19 mouse cellular contexts compared by ENCODE assay signal in the genomic region with DNA sequence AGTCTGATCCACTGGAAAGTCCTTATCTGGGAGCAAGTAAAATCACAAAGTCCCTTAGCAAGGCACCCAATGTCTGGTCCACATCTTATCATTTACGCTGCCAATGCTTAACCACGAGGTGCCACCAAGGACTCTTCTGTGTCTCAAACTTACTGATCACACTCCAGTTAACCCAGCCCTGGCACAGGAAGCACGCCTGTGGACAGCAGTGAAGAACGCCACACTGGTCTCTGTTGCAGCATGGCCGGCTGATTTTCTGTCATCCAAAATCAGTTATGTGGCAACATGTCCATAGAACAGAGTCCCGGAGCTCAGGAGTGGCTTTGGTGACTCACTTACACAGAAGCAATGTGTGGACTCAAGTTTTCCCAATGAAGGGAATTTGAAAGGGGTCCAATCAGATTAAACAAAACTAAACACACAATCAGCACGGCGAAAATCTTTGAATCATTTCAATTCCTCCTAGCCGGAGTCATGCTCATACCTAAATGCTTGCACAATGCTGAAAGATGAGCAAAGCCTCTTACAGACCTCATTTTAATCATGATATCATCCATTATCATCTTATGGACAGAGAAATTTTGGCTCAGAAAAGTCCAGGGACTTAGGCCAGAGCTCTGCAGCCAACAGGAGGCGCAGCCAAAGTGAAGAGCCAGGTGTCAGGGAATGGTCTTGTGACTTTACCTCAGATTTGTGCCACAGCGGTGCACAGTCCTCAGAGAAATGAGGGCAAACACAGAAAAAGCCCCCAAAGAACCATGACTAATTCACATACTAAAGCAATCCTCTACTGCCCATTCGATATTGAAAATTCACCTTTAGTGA.
DNase-seq lines count a peak whose midpoint lies in the region; ATAC-seq and TF ChIP-seq lines count a peak whose summit lies in the region.
"Had no signal": no experiment of that assay in that cellular context is flagged by ENCODE, and none has a peak within 500 bp of the region (broad histone marks: within the 10 kb centered on the region; RNA-seq: fewer than 3 reads in every experiment).

No protein-coding gene starts in this region.

- H3K27ac ChIP-seq in liver, adult 2 months (replicated peaks; ENCODE audit: insufficient read depth, low read depth, low read length): no peak overlapping the region
- no peak overlapping the region for H3K27ac ChIP-seq in liver, postnatal 0 days (ENCODE audit: low read depth)
- H3K27ac ChIP-seq: embryonic facial prominence, embryonic 12.5 days; forebrain, embryonic 13.5 days; hindbrain, embryonic 10.5 days; hindbrain, embryonic 14.5 days; intestine, embryonic 15.5 days had no signal

- ATAC-seq in liver, postnatal 0 days: no peak
- ATAC-seq in activated CD4-positive, CD25-positive, alpha-beta regulatory T cell, adult 4 months: no peak
- ATAC-seq: forebrain, embryonic 13.5 days; forebrain, postnatal 0 days; intestine, embryonic 15.5 days had no signal

- 73% methylated on average over 12 of the region's 12 CpGs for WGBS in liver, adult 2 months
- 79% methylated on average over 12 of the region's 12 CpGs for WGBS in liver, postnatal 0 days (ENCODE audit: insufficient replicate concordance)

- no peaks in the 10 kb centered on the region for H3K9me3 ChIP-seq in liver, postnatal 0 days (ENCODE audit: low read length)
- H3K9me3 ChIP-seq: embryonic facial prominence, embryonic 12.5 days; forebrain, embryonic 13.5 days; heart, embryonic 12.5 days; hindbrain, embryonic 10.5 days; intestine, embryonic 15.5 days had no signal

- no peaks in the 10 kb centered on the region for H3K79me2 ChIP-seq in liver, adult 2 months (ENCODE audit: control insufficient read depth, insufficient read depth, low read length)

- no peak for TF ChIP-seq CTCF in liver, adult 2 months (IDR thresholded peaks at IDR 0.05; ENCODE audit: low read depth, low read length)
- TF ChIP-seq CTCF in liver, postnatal 0 days (IDR thresholded peaks at IDR 0.05; ENCODE audit: low read depth): no peak

- no peak overlapping the region for H3K4me3 ChIP-seq in liver, adult 2 months (ENCODE audit: insufficient read depth, low read depth, low read length)
- H3K4me3 ChIP-seq in liver, postnatal 0 days (ENCODE audit: low read depth, low read length): no peak overlapping the region
- H3K4me3 ChIP-seq: embryonic facial prominence, embryonic 12.5 days; forebrain, embryonic 13.5 days; heart, embryonic 12.5 days; hindbrain, embryonic 10.5 days; intestine, embryonic 15.5 days had no signal

- no peaks in the 10 kb centered on the region for H3K27me3 ChIP-seq in liver, adult 2 months (ENCODE audit: control insufficient read depth, insufficient read depth, low read length)
- H3K27me3 ChIP-seq in liver, postnatal 0 days (ENCODE audit: insufficient read depth, low read length): no peaks in the 10 kb centered on the region
- H3K27me3 ChIP-seq: CH12.LX; embryonic facial prominence, embryonic 12.5 days; forebrain, embryonic 13.5 days; heart, embryonic 12.5 days; intestine, embryonic 15.5 days had no signal

- TF ChIP-seq POLR2A in liver, adult 2 months (IDR thresholded peaks at IDR 0.05; ENCODE audit: extremely low read depth, insufficient read depth, low read length): no peak

- DNase-seq in cerebellum, postnatal 10 days: peak; percentile 68 to 72
- no peak for DNase-seq in cerebellum, adult 9-10 months
- DNase-seq in liver, adult 2 months (ENCODE audit: extremely low read depth, low read depth, low spot score): peak; percentile 86
- DNase-seq in liver, postnatal 0 days: no peak
- DNase-seq in urinary bladder, postnatal 25 days (ENCODE audit: low spot score): peak; percentile 3
- no peak for DNase-seq in urinary bladder, adult 2 months (ENCODE audit: low spot score)
- DNase-seq: cerebellum, adult 11 months; cerebellum, adult 9-11 months; embryo, embryonic 11 days; forebrain, postnatal 0 days; gastrocnemius, postnatal 14 days had no signal

- no peak overlapping the region for H3K4me2 ChIP-seq in liver, postnatal 0 days (ENCODE audit: low read depth, low read length)
- H3K4me2 ChIP-seq: embryonic facial prominence, embryonic 12.5 days; forebrain, embryonic 13.5 days; heart, embryonic 12.5 days; hindbrain, embryonic 14.5 days; intestine, embryonic 15.5 days had no signal

- no peaks in the 10 kb centered on the region for H3K4me1 ChIP-seq in liver, adult 2 months (ENCODE audit: control insufficient read depth, insufficient read depth, low read length)
- no peaks in the 10 kb centered on the region for H3K4me1 ChIP-seq in liver, postnatal 0 days (ENCODE audit: insufficient read depth)
- H3K4me1 ChIP-seq: heart, embryonic 12.5 days had no signal

- H3K36me3 ChIP-seq in liver, adult 2 months (ENCODE audit: control insufficient read depth, insufficient read depth, low read length): no peaks in the 10 kb centered on the region
- H3K36me3 ChIP-seq in liver, postnatal 0 days (replicated peaks; ENCODE audit: insufficient read depth, low read length): no peaks in the 10 kb centered on the region
- H3K36me3 ChIP-seq: embryonic facial prominence, embryonic 12.5 days; heart, embryonic 12.5 days; hindbrain, embryonic 10.5 days; intestine, embryonic 15.5 days had no signal

- H3K9ac ChIP-seq in liver, adult 2 months (ENCODE audit: low read depth, low read length): no peak overlapping the region
- H3K9ac ChIP-seq in liver, postnatal 0 days (replicated peaks): no peak overlapping the region
- H3K9ac ChIP-seq: embryonic facial prominence, embryonic 12.5 days; forebrain, embryonic 13.5 days; forebrain, postnatal 0 days; heart, embryonic 12.5 days; hindbrain, embryonic 14.5 days; intestine, embryonic 15.5 days had no signal

- TF ChIP-seq EP300 in liver, postnatal 0 days (IDR thresholded peaks at IDR 0.05; ENCODE audit: low read depth): no peak

Comparison
In these comparisons a context has a peak if more than half of its experiments do, and no peak if none do; other contexts are left out.
1. DNase-seq: peak in cerebellum, postnatal 10 days (2 of 2), liver, adult 2 months (single experiment) and urinary bladder, postnatal 25 days (single experiment); none in cerebellum, adult 9-10 months (single experiment), liver, postnatal 0 days (single experiment) and urinary bladder, adult 2 months (single experiment).